Mouse (Mus musculus) B cell, adult 2 months (primary cell): ENCODE results near the gene Trappc10.

Experiments used
- DNase-seq, 2 experiments: peaks; one replicate each; pipeline ENCODE4 v3.0.0; 2022

Trappc10 gene

DNA sequence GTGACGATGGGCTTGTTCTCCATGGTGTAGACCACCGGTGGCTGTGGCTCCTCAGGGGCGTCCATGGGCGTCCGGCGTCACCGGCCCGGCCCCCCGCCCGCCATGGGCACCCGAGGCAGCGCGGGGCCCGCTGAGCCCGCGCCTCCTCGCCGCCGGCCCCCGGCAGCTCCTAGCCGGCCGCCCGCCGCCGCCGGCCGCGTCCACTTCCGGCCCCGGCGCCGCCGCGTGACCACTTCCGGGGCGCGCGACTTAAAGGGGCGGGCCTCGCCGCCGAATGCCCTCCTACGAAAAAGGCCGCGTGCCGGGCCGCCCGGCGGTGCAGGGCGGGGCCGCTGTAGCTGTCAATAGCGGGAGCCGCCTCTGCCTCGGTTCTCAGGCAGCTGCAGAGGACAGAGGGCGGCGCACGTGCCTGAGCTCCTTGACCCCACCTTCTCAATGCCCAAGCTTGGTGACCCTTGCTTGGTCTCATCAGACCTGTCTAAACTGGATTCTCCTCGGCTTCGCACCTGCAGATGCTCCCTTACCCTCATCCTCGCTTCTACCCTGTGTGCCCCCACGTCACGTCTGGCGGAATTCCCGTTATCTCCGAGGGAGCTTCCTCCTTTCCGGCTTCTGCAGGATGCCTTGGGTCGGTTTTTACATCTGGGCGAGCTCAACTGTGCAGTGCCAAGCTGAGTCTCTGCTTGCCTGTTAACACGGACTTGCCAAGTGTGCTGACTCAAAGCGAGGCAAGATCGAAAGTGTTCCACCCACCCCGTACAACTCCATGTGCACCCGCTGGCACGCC is at the start of gene Trappc10:
TSS of gene Trappc10 (minus strand) at position 204 of the 787 bp plus-strand sequence.
- peak; percentile 90 to 92 for DNase-seq

DNA sequence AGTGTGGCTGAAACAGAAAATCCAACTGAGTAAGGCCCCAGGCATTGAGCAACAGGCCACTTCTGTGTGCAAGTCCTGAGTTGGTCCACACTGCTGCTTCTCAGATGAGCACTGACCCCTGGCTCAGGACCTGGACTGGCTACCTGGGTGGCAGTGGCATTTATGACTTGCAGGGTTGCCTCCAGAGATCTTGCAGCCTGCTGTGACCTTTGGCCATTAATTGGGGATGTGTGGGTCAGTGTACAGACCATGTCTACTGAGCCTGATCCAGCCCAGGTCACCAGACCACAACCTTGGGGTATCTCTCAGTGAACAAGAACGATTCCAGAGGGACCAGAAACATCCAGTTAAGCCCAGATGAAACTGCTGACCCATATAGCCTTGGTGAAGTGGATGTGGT is 49.1 kb upstream of the Trappc10 start:
- DNase-seq: no peak

DNA sequence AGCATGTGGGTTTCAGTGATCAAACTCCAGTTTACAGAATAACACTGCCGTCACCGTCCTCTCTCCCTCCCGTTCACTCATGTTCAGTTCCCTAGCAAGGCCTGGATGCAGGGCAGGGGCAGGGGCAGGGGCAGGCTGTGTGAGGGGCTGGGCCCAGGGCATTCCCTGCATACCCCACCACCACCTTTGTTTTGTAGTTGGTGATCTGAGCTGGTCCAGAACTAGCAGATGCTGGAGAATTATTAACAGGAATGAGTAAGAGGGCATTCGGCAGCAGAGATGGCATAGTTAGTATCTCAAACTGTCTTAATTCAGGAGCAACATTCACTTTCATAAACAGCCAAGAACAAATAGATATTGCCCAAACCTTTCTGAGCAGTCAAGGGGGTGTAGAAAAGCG is 47.9 kb upstream of the Trappc10 start:
- DNase-seq: no peak

DNA sequence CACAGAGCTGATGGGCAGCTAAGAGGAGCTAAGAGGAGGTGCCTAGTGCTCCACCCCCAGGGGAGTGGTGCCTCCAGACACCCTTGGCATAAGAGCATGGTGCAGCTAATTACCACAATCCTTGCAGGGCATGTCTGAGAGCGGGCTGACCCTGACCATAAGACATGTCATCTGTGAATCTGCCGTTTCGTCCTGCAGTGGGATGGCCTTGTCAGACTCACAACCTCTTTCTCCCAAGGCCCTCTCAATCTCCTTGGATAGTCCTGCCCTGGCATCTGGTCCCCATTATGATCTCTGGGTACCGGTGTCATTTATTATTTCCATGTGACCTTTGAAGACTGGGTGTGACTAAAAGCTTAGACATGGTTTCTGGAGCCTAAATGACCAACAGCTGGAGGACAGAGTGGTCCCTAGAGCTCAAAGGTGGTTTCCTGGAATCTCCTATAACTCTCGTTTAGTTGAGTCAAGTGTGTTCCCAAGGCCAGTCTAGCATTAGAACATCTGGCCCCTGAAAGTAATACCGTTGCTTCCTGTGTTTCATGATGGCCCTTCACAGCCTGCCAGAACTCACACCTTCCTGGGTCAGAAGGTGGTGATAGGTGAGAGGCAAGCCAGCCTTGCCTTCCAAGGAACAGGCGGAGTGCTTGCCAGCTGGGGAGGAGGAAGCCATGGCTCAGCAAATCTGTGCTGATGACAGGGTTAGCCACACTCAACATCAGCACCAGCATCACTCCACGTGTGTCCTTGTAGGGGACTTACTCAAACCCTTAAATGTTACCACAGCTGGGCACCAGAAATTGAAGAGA is 46.5 kb upstream of the Trappc10 start:
- no peak for DNase-seq

DNA sequence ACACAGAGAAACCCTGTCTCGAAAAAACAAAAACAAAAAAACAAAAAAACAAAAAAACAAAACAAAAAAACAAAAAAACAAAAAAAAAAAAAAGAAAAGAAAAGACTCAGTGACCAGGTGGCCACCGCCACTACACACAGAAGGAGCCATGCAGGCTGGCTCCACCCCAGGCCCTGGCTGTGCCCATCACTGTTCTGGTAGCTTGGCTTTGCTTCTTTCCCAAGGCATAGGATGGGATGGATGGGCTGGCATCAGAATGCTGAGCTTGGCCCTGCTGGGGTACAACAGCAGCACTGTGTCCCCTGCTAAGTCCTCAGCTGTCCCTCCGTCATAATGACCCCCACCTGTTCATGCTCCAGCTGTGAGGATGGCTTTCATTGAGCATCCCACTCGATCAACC is 44.5 kb upstream of the Trappc10 start:
- no peak for DNase-seq

DNA sequence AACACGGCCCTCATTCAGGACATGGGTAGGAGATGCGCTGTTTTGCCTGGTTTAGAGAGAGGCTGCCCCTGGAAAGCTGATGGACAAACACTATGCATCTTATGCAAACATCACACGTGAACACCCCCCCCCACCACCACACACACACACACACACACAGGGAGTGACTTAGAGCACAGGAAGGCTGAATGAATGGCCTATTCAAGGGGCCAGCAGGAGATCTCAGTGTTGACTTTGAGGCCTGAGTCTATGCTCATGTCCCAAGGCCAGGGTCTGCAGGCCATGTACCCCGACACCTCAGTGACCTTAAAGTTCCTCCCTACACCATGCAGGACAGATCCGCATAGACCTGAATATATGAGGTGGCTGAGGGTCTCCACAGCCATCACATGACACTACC is 43.7 kb upstream of the Trappc10 start:
- DNase-seq: no peak

DNA sequence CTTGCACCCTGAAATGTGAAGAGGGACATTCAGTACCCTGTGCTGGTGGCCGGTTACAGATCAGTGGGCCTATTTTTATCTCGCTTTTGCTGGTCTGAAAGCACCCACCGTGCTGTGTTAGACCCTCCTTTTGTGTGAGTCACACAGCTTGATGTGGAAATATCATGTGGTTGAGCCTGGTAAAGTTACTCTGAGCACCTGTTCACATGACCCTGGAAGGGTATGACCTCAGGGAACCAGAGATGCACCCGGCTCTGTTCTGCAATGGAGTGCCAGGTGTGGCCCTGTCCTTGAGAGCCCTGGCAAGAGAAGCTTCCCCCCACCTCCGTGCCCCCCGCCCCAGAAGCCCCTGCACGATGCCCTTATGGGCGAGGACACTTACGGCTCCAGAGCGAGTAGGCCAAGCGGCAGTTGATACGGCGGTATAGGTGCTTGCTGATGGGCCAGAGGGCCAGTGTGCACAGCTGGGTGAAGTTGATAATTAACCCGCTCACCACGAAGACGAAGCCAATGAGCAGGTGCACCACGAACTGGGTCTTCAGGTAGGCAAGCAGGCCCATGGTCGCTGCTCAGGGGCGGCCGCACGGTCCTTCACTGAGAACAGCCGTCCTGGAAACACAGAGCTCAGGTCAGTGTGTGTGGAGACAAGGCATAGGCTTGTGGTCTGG is 43.2 kb upstream of the Trappc10 start:
- no peak for DNase-seq

DNA sequence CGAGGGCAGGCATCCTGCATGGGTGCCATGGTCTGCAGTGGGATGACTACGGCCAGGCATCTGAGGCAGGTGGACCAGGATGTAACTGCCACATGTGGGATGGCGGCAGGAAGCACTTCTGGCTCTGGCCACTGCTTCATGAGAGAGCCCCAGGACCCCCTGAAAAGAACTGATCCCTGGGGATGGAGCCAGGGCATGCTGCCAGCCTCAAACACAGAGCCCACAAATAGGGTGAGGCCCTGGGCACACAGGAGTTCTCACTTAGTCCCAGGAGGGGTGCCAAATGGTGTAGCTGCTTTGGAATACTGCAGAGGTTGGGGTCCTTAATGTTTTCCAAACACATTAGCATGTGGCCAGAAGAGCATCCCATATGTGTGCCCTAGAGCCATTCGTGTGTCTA is 41.5 kb upstream of the Trappc10 start:
- DNase-seq: no peak

DNA sequence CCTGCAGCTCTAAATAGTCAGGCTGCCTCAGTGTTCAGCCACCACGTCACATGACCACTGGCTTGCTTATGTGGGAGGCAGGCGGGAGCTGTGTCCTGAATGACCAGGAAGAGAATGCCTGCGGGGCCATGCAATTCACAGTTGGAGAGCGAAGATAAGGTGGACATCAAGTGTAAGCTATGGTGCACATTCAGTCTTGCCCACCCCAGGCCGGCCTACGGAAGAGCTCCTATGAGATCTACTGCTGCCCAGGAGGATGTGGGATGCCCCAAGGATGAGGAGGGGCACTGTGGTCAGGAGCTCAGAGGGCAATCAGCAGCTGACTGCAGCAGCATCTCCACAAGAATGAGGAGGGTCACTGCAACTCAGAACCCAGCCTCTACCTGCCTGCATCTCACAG is 41.0 kb upstream of the Trappc10 start:
- no peak for DNase-seq

DNA sequence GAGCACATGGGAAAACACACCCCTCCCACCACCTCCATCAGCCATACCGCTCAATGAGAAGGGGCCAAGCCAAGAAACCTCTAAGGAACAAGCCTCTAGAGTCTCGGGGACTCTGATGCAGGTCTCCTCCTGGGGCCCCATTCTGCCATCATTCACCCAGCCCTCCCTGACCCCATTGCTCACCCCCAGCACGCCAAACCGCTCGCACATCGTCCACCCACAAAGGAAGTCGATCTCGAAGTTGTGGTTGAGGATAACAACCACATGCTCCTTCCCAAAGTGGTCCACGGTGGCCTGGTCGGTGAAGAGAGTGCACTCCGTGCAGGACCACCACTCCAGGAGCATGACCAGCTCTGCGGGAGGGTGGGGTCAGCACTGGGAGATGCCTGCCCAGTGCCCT is 40.4 kb upstream of the Trappc10 start:
- no peak for DNase-seq

DNA sequence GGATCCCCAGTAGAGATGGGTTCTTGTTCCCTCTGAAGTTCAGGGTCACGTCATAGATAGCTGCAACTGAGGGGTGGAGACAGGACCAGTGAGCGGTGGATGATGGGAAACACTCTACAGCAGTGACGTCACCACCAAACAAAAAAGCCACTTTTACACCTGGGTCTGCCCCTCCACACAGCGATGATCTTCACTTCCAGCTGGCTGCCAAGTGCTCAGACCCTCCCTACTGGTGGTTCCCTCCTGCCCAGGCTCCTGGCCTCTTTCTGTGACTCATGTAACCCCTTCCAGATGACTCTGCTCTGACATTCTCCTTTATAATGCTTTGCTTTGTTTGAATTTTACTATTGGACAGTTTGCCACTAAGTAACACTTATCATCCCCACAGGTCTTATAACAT is 38.0 kb upstream of the Trappc10 start:
- DNase-seq: no peak

DNA sequence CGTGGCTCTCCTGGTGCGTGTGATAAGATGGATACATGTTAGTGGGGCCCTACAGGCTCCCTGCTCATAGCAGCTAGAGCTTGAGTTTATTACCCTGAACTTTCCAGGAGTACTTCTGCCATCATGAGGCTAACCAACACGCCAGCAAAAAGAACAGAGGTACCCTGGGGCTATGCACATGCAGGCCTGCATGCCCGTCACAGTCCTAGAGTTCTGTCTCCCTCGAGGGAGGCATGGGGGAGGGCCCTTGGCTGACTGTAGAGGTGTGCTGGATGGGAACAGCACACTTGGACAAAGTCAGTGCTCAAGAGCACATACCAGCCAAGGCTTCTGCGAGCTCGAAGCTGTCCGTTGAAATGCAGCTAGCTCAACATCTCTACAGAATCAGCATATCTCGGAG is 36.0 kb upstream of the Trappc10 start:
- DNase-seq: no peak

DNA sequence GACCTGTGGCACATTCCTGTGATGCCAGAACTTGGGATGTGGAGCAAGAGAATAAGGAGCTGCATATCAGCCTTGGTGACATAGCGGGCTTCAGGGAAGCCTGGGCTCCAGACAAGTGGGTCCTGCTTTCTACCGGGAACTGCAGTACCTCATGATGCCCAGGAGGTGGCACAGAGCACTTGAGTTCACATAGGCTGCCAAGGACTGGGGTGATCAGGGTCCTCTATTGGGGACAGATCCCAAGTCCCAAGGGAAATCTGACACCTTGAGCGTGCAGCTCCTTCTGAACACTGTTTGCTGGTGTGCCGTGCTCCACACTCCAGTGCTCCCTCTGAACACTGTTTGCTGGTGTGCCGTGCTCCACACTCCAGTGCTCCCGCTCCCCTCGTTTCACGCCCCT is 34.8 kb upstream of the Trappc10 start:
- peak; percentile 64 for DNase-seq

DNA sequence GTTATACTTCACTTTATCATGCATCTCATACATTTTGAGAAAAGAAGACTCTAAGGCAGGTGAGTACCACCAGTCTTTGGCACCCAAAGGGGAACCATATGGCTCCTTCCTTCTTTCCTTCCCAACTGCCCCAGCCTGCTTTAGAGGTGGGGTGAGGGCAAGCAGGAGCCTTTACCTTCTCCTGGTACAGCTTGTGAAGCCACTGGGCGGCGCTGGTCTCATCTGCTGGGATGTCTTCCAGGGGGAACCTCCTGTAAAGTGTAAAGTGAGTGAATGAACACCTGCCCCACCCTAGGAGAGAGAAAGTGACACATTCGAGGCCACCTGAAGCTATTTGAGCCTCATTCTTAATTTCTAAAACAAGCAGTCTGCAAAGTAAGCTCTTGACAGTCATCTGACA is 33.4 kb upstream of the Trappc10 start:
- no peak for DNase-seq

DNA sequence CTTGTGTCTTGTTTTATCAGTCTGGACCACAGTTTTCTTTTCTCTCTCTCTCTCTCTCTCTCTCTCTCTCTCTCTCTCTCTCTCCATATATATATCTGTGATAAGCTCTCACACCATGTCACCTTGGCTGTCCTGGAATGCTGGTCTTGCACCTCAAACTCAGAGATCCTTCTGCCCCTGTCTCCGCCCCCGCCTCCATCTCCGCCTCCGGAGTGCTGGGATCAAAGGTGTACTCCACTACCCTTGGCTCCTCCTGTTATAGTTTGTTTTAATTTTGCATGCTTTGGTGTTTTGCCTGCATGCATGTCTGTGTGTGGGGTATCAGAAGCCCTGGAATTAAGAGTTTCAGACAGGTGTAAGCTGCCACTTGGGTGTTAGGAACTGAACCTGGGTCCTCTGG is 31.8 kb upstream of the Trappc10 start:
- DNase-seq: no peak

DNA sequence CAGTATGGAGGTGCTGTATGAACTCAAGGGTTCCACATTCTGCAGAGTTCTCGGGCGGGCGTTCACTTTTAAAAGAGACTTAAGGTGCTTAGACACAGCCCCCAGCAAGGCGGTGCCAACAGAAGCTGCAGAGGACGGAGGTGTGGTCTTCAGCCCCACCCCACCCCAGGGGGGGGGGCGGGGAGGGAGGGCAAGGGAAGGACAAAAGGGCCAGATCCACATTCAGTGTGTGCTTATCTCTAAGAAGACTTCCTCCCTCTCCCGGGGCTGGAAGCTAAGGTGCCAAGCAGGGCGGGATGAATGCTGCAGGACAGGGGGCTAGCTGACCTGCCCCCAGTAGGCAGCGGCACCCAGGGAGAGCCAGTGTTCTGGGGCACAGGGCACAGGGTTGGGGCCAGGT is 28.5 kb upstream of the Trappc10 start:
- DNase-seq: no peak

DNA sequence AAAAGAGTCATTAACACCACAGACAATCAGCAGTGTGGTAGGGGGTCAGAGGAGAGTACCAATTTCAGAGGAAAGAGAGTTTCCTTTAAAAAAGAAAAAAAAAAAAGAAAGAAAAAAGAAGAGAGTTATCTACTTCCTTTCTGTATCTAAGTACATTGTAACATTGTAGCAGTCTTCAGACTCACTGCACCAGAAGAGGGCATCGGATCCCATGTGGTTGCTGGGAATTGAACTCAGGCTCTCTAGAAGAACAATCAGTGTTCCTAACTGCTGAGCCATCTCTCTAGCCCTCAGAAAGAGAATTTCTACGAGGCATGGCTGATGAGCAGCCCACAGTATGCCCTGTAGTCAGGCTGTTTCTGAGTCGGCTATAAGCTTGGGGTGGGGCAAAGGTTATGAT is 21.4 kb upstream of the Trappc10 start:
- no peak for DNase-seq

DNA sequence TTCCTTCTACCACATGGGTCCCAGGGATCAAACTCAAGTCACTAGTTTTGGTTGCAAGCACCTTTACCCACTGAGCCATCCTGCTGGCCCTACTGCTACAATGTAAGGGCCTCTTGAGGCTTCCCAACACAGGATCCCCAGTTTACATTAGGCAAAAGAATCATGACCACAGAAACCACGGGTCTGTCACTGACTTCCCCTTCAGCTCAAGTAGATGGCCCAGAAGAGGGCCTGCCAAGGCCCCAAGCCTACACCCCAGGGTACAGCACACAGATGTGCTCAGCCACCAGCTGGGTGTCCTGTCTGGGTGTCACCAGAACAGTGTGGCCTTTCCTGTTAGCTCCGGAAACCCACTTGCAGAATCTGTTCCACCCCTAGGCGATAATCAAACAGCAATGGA is 20.3 kb upstream of the Trappc10 start:
- peak; percentile 49 to 50 for DNase-seq

DNA sequence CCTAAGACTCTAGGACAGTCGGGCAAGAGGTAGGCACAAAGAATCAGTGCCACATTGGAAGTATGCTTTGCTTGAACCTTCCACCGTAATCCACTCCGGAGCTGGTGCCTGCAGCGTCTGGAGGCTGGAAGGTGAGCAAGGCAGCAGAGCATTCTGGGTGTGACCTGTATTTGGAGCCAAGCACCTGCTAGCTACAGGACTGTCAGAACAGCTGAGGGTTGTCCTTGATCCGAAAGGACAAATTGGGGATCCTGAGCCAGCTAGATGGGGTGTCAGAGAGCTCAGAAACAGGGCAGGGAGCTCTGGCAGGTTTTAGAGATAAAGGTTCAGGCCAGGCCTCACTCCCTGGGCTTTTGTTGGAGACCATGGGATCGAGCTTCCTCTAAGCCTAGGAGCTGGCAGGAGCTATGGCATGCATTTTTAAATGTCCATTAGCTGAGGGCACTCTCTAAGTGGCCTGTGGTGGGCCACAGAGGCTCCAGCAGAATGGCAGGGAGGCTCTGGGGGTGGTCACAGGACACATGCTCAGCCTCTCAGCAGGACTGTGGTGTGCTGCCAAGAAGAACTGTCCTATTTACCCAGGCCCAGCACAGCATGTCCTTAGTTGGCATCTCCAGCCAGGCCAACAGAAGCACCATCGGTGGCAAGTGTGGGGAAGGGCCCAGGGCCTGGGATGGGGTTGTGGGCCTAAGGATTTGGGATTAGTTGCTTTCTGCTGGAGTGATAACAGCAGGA is 16.6 kb upstream of the Trappc10 start:
- no peak for DNase-seq

DNA sequence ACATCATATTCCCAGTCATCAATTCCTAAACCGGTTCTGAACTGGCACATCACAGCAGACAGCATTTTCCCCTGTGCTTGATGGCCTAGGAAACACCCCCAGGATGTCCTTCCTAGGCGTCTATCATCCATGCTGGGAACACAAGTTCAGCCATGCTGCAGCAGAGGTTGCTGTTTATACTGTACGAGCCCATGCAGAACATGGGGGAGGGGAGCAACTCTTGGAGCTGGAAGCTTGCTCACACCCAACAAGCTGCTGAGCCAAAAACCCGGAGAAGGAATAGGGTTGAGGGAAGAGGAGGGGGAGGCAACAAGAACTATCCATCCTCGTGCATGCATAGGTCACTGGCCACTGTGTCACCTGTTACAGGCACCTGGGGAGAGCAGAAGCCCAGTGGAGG is 15.9 kb upstream of the Trappc10 start:
- DNase-seq: no peak

DNA sequence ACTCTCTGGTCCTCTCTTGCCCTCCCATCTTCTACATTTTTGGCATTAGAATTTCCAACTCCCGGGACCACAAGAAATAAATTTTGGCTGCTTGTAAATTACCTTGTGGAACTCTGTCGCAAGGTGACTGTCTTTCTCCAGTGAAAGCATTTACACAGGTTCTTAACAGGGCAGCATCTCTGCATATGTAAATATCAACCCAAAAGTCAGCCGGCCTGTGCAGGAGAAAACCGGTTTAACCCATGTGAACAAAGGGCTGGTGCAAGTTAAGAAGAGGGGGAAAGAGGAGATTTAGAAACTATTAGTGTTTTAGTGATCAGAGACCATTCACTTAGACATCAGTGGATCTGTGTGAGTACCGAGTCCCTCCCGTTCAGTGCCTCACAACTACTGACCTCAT is 15.3 kb upstream of the Trappc10 start:
- no peak for DNase-seq

DNA sequence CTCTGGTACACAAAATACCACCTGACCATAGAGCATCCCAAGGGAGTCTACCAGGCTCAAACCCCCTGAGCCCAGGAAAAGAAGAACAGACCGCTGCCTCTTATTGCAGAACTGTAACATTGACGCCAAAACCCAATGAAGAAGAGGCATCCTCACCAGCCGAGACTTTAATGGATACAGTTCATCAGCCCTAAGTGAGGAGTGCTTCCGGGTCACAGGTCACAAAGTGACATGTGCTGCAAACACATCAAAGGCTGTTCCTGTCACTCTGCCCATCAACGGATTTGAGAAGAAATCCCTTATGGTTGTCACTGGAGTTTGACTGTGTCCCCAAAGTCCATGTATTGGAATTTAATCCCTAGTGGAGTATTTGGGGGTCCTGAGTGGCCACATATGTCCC is 14.8 kb upstream of the Trappc10 start:
- no peak for DNase-seq

DNA sequence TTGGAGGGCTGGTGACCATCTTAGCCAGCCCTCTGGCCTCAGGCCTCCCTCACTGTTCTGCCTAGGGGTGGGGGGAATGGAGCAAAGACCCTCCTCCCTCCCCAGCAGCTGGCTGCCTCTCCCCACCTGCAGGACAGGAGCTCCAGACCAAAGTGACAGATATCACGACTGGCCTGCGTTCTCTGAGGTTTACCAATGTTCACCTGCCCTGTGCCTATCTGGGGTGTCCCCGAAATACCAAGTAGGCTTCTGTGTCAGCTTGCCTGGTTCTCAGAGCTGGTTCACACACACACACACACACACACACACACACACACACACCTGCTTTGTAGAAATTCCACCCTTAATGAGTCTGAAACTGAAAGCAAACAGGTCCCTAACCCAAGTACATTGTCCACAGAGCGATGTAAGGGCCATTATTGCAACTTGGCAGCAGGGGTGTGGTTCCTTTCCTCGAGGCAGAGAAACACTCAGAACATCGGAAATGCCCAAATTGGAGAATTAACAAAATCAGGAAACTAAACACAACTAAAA is 13.8 kb upstream of the Trappc10 start:
- DNase-seq: no peak
